8 mouse cellular contexts compared by ENCODE assay signal in genomic region chr13:72628935-72629631, GRCm38 (mm10). TPM values are rescaled to one million over a fixed set of nuclear protein-coding genes. Genes with fewer than 3 reads are reported as not detected.
DNase-seq lines count a peak whose midpoint lies in the region.

No protein-coding gene starts in this region.

- H3K27ac ChIP-seq in heart, embryonic 10.5 days = peak overlapping the region; percentile 90
- peak overlapping the region; percentile 98 for H3K27ac ChIP-seq in hindbrain, embryonic 10.5 days

- 0 out of 2 replicates have a peak, but pooled peaks cover 7% of the 10 kb centered on the region for H3K36me3 ChIP-seq in heart, embryonic 10.5 days
- H3K36me3 ChIP-seq in hindbrain, embryonic 10.5 days = peaks cover 30% of the 10 kb centered on the region

- H3K9me3 ChIP-seq in heart, embryonic 10.5 days = no peaks in the 10 kb centered on the region
- H3K9me3 ChIP-seq in hindbrain, embryonic 10.5 days = no peaks in the 10 kb centered on the region

- peaks cover 40% of the 10 kb centered on the region for H3K4me1 ChIP-seq in heart, embryonic 10.5 days
- H3K4me1 ChIP-seq in hindbrain, embryonic 10.5 days (replicated peaks) = peaks cover 93% of the 10 kb centered on the region

- H3K4me3 ChIP-seq in heart, embryonic 10.5 days = peak overlapping the region; percentile 80
- peak overlapping the region; percentile 91 for H3K4me3 ChIP-seq in hindbrain, embryonic 10.5 days

- DNase-seq in heart, embryonic 10.5 days (ENCODE audit: low spot score) = no peak
- no peak for DNase-seq in heart, adult 8-10 months (ENCODE audit: low spot score)
- DNase-seq in embryo, embryonic 10.5 days (ENCODE audit: low spot score) = peak; percentile 64
- peak; percentile 72 for DNase-seq in hindbrain, embryonic 10.5 days (ENCODE audit: low spot score)
- peak; percentile 53 for DNase-seq in mesoderm, embryonic 11.5 days (ENCODE audit: low read depth, low spot score)
- no peak for DNase-seq in urinary bladder, postnatal 14 days (ENCODE audit: low spot score)
- DNase-seq in adrenal gland, postnatal 10 days = no peak
- DNase-seq in MN1 (ENCODE audit: low spot score) = no peak

- H3K27me3 ChIP-seq in heart, embryonic 10.5 days (ENCODE audit: insufficient read depth, poor library complexity, severe bottlenecking) = peaks cover 97% of the 10 kb centered on the region
- H3K27me3 ChIP-seq in hindbrain, embryonic 10.5 days (ENCODE audit: insufficient read depth, poor library complexity, severe bottlenecking) = peaks cover 97% of the 10 kb centered on the region

- WGBS in heart, embryonic 10.5 days = under 1% methylated on average over 88 of the region's 88 CpGs
- under 1% methylated on average over 85 of the region's 88 CpGs for WGBS in hindbrain, embryonic 10.5 days

RNA-seq across cellular contexts. Expression of gene Irx2, which starts 0.5 kb away (rescaled TPM):
- 10.1 and 12.8 TPM in 2 replicates for polyA plus RNA-seq in heart, embryonic 10.5 days (2016; fragmentation: Nextera tagmentation; extraction: Ambion mirVana)
- 1 to 10 TPM; 3.8 to 7.4 (median 4.9) TPM for total RNA-seq in heart, adult 8-10 months (2022)
- polyA plus RNA-seq in hindbrain, embryonic 10.5 days (2016; fragmentation: Nextera tagmentation; extraction: Ambion mirVana) = 38.1 and 50.5 TPM in 2 replicates
- total RNA-seq in adrenal gland, postnatal 10 days (2021) = under 1 TPM; 0.42 to 0.60 TPM

Comparison
In these comparisons a context has a peak if more than half of its experiments do, and no peak if none do; other contexts are left out.
1. DNase-seq: peak in embryo, embryonic 10.5 days (single experiment), hindbrain, embryonic 10.5 days (single experiment) and mesoderm, embryonic 11.5 days (single experiment); none in heart, embryonic 10.5 days (single experiment), heart, adult 8-10 months (single experiment), urinary bladder, postnatal 14 days (single experiment), adrenal gland, postnatal 10 days (single experiment) and MN1 (single experiment).